Mouse (Mus musculus) spleen, postnatal 14 days (tissue): ENCODE measurements around the gene Csdc2.
A peak's percentile ranks its signal among the peaks of the same experiment; 100 is the strongest.

ENCODE experiments used
- DNase-seq, 2 experiments: peaks; one replicate each; pipeline ENCODE4 v3.0.0; 2021 to 2022; ENCODE audit warnings: low spot score in 2 of 2

Gene Csdc2

GRCm38 (mm10) chr15:81924933-81925332, 11.6 kb upstream of the Csdc2 start:
- DNase-seq: no peak

- DNase-seq: peak; percentile 90 to 92
Observed at GRCm38 (mm10) chr15:81925760-81926445, 10.7 kb upstream of the Csdc2 start, which contains the start of gene Polr3h. Polr3h (minus strand) TSS chr15:81926240.

- DNase-seq: no peak
Observed at GRCm38 (mm10) chr15:81926446-81926822, 10.1 kb upstream of the Csdc2 start.

- no peak for DNase-seq
Observed at GRCm38 (mm10) chr15:81927741-81928140, 8.8 kb upstream of the Csdc2 start.

- DNase-seq: peak in 1 of 2 experiments; percentile 46
Observed at GRCm38 (mm10) chr15:81928277-81928676, 8.3 kb upstream of the Csdc2 start.

GRCm38 (mm10) chr15:81932951-81933470, 3.5 kb upstream of the Csdc2 start:
- peak in 1 of 2 experiments; percentile 33 for DNase-seq

- DNase-seq: no peak
Observed at GRCm38 (mm10) chr15:81933986-81934385, 2.6 kb upstream of the Csdc2 start.

GRCm38 (mm10) chr15:81935869-81936637, 506 bp upstream of the Csdc2 start:
- no peak for DNase-seq

- DNase-seq: no peak
Observed at GRCm38 (mm10) chr15:81937098-81937972, 776 bp downstream of the Csdc2 start.

- DNase-seq: peak in 1 of 2 experiments; percentile 40
Observed at GRCm38 (mm10) chr15:81938246-81938645, 1.7 kb downstream of the Csdc2 start.

GRCm38 (mm10) chr15:81939157-81939715, 2.7 kb downstream of the Csdc2 start:
- DNase-seq: no peak

GRCm38 (mm10) chr15:81939774-81940173, 3.2 kb downstream of the Csdc2 start:
- no peak for DNase-seq

GRCm38 (mm10) chr15:81940219-81940618, 3.7 kb downstream of the Csdc2 start:
- no peak for DNase-seq

- no peak for DNase-seq
Observed at GRCm38 (mm10) chr15:81941010-81941409, 4.5 kb downstream of the Csdc2 start.

- no peak for DNase-seq
Observed at GRCm38 (mm10) chr15:81943176-81943749, 6.7 kb downstream of the Csdc2 start.

GRCm38 (mm10) chr15:81949076-81949475, 12.5 kb downstream of the Csdc2 start:
- DNase-seq: no peak

GRCm38 (mm10) chr15:81949476-81950131, 13.0 kb downstream of the Csdc2 start:
- DNase-seq: no peak

GRCm38 (mm10) chr15:81950716-81951115, 14.2 kb downstream of the Csdc2 start:
- DNase-seq: no peak

- no peak for DNase-seq
Observed at GRCm38 (mm10) chr15:81951159-81951558, 14.6 kb downstream of the Csdc2 start.

- DNase-seq: no peak
Observed at GRCm38 (mm10) chr15:81952310-81952709, 15.8 kb downstream of the Csdc2 start.

- DNase-seq: no peak
Observed at GRCm38 (mm10) chr15:81954151-81954583, 17.6 kb downstream of the Csdc2 start.
